Mouse (Mus musculus): ENCODE results near the gene Syn3.

The Syn3 gene

DNA sequence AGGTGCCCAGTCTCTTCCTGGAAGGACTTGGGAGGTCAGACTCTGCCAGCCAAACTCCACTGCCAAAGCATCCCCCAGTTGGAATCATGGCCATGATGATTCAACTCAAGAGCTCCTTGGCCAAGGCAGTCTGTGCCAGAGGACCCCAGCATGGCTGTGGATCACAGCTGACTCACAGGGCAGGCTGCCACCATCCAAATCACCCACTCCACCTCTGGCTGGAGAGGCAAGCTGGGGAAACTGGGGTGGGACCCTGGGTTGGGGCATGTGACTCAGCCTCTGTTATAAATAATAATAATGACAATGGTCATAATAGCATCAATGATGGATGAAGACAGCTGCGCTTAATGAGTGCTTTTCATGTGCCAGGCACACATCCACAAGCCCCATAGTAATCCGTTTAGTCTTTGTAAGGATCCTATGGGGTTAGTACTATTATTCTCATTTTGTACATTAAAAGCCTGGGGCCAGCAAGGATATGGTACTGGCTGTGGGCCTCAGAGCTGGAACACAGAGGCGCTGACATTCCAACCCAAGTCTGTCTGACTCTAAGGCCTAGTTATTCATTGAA is 398.3 kb downstream of the Syn3 start:
- no peak for DNase-seq (ENCODE audit: low read depth, low spot score)

- DNase-seq (ENCODE audit: low read depth, low spot score) = no peak
These were observed 400.3 kb downstream of the Syn3 start for GRCm38 (mm10) chr10:86098363-86098762.

GRCm38 (mm10) chr10:86093109-86094035 is 405.3 kb downstream of the Syn3 start:
- no peak for DNase-seq (ENCODE audit: low read depth, low spot score)

DNA sequence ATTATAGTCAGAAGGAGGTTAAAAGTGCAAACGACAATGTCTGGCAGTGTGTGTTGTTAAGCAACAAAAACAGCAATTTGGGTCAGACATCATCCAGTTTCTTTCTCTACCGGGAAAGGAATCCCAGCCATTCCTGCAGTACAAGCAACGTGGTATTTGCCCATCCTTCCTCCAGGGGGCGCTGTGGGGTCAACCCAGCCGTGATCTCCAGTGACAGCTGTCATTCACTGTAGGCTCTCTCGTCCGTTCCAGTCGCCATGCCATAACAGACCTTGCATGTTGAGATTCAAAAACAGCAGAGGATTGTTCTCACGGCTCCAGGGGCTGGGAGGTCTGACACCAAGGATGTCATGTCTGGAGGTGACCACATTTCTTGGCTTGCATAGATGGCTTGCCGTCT is 406.8 kb downstream of the Syn3 start:
- no peak for DNase-seq (ENCODE audit: low read depth, low spot score)

DNA sequence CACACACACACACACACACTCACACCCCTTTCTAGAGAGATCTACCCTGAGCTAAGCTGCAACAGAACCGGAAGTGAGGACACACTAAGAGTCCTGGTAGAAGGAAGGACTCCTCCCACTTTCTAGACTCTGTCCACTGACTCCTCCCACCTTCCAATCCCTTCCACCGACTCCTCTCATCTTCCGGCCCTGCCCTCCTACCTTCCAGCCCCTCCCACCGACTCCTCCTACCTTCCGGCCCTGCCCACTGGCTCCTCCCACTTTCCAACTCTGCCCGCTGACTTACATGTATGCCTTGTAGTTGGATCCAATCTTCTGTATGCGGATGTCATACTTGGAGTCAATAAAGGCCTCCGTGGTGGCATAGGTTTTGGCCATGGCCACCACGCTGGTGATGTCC is 418.8 kb downstream of the Syn3 start:
- DNase-seq (ENCODE audit: low read depth, low spot score) = no peak

GRCm38 (mm10) chr10:86078761-86079160 is 419.9 kb downstream of the Syn3 start:
- DNase-seq (ENCODE audit: low read depth, low spot score) = no peak

GRCm38 (mm10) chr10:86077272-86077671 is 421.4 kb downstream of the Syn3 start:
- no peak for DNase-seq (ENCODE audit: low read depth, low spot score)

GRCm38 (mm10) chr10:86074971-86075711 is 423.6 kb downstream of the Syn3 start:
- no peak for DNase-seq (ENCODE audit: low read depth, low spot score)

DNA sequence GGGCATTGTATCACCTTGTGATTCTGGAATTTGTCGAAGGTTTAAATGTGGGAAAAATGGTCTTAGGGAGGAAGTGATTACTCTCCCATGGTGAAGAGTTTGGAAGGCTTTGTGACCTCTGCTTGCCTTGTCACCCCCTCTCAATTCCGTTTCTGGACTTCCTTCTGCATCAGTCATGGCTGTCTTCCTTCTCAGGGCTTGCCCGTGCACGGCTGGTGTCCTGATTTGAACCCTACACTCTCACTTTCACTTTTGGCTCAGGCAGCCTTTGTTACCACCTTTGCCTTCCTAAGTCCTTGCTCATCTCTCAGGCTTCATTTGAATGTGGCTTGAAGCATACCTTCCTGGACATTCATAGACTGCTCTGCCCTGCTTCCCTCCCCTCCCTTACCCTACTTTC is 424.6 kb downstream of the Syn3 start:
- DNase-seq (ENCODE audit: low read depth, low spot score) = no peak

DNA sequence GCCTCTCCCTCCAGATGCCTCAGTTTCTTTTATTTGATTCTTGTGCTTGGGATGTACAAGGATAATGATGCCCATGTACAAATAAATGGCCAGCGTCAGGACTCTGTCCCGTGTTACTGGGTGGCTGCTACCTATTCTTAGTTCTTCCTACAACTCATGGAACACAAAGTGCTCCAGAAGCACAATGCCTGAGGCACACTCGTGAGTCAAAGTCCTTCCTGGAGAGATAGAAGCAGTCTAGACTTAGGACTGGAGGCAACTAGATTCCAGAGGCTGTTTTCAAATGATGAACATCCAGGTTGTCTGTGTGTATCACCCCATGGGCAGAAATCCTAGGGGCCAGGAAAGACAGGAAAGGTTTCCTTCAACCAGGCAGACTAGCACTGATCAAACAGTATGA is 427.9 kb downstream of the Syn3 start:
- no peak for DNase-seq (ENCODE audit: low read depth, low spot score)

DNA sequence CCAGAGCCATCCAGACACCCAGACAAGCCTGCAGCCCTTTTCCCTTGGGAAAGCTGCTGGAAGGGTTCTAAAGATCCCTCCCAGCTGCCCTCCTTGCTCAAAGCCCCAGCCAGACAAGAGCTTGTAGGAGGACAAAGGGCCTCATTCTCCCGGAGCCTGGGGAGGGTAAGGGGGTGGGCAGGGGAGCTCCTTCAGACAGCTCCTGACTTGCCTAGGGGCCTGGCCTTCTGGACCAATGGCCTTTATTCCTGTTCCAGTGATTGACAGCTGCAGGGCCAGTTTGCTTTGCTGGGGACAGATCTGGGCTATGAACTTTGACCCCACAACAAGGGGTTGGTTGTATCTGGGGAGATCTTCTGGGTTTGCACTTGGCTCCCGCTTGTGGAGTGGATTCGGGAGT is 429.4 kb downstream of the Syn3 start:
- no peak for DNase-seq (ENCODE audit: low read depth, low spot score)

DNA sequence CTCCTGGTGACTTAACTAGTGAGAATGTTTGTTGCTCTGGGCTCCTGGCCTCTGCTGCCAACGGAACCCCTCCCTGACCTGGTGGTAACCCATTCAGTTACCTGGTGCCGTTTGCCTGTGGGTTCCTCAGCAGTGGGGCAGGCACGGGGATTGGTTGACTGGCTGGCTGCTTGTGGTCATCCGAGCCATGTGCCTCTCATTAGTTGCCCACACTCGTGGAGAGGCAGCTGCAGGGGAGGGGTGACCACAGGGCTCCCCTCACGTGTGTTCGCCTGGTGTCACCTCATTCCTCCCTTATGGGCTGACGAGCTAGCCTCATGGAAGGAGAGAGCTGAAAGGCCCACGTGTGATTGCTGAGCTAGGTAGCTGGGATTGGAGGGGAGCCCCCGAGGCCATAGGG is 430.8 kb downstream of the Syn3 start:
- no peak for DNase-seq (ENCODE audit: low read depth, low spot score)

GRCm38 (mm10) chr10:86066651-86067050 is 432.0 kb downstream of the Syn3 start:
- no peak for DNase-seq (ENCODE audit: low read depth, low spot score)

DNA sequence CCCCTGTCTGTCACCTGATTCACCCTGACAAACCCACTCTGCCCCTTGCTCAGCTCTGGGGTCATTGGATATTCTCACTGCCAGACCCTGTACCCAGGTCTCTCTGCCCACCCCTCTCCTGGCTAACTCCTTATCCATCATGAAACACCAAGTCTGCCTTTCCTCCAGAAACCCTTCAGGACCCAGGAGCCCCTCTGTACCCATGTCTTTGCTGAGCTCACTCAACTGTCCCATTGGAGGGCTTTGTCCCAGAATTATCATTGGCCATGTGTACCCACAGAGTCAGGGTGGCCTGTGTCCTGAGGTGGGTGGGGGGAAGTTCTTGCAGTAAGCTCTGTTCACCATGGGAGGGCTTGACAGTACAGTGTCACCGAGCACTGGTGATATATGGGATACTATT is 433.0 kb downstream of the Syn3 start:
- DNase-seq (ENCODE audit: low read depth, low spot score) = no peak

GRCm38 (mm10) chr10:86064937-86065336 is 433.8 kb downstream of the Syn3 start:
- DNase-seq (ENCODE audit: low read depth, low spot score) = peak; percentile 41

- no peak for DNase-seq (ENCODE audit: low read depth, low spot score)
These were observed 435.7 kb downstream of the Syn3 start for GRCm38 (mm10) chr10:86063018-86063384.

DNA sequence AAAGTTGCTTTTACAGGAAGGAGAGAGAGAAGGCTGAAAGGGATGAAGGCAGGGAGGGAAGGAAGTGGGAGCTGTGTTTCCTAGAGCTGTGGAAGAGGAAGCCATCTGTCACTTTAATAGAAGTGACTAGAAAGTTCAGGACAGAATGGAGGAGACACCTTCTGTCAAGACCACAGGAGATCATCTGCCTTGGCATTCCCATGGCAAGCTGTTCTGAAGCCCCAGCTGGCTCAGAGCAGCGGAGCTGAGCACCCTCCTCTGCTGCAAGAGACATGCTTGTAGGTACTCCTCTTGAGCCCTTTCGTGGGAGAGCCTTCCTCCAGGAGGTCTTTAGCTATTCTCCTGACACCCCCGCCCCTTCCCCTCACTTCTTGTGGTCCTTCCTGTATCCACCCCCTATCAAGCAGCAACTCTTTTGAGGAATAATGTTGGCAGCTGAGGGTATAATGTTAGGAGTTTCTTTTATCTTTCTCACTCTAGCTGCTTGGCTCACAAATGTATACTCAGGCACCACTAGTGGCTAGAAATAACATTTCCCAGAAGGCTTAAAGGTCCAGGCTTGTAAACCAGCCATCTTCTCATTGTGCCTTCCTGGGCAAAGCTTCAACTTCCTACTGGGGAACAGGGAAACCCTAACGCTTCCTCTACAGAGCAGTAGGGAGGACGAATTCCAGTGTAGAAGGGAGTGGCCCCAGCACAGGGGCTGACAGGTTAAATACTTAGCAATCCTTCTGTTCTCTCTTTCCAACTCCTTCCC is 436.3 kb downstream of the Syn3 start:
- no peak for DNase-seq (ENCODE audit: low read depth, low spot score)

DNA sequence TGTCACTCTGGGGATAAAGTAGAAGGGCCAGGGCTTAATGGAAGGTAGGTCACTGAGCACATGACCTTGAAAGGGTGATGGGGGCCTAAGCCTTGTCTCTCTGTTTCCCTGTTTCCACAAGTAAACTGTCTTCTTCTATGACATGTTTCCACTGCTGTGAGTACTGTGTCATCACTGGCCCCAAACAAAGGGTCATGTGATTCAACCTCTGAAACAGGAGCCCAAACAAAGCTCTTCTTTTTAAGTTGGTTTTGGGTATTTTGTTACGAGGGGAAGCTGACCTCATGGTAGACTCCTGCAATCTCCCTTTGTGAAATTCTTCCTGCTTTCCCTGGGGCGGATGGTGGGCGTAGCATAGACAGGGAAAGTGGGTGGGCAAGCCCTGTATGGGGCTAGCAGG is 438.4 kb downstream of the Syn3 start:
- no peak for DNase-seq (ENCODE audit: low read depth, low spot score)

GRCm38 (mm10) chr10:86057712-86058111 is 441.0 kb downstream of the Syn3 start:
- DNase-seq (ENCODE audit: low read depth, low spot score) = no peak

- DNase-seq (ENCODE audit: low read depth, low spot score) = no peak
These were observed 441.4 kb downstream of the Syn3 start for GRCm38 (mm10) chr10:86057286-86057685.

DNA sequence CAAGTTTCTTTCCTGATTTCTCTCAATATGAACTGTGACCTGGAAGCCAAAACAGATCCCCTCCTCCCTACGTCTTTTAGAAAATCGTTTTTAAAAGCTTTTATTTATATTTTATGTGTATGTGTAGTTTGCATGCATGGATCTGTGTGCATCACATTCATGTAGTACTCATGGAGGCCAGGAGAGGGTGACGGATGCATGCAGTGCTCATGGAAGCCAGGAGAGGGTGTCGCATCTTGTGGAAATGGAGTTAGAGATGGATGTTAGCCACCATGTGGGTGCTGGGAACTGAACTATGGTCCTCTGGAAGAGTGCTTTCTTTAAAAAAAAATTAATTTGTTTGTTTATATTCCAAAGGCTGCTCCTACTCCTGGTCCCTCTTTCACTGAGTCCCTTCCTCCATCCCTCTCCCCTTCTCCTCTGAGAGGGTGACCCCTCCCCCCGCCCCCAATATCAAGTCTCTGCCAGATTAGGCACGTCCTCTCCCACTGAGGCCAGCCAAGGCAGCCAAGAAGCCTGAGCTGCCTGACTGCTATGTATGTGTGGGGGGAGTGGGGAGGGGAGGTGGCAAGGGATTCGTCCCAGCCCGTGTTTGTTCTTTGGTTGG is 442.3 kb downstream of the Syn3 start:
- DNase-seq (ENCODE audit: low read depth, low spot score) = no peak

Measured in retina, adult 2 months (tissue).